Mouse (Mus musculus) thymus, adult 2 months (tissue): ENCODE measurements around the gene Maea.

Experiments used
- CTCF ChIP-seq: fragments of 200-500 bp; IDR thresholded peaks from 2 replicates; pipeline ENCODE4 v1.5.1; 2012; ENCODE audit warnings: mild to moderate bottlenecking, control low read depth, low read length, moderate library complexity, borderline replicate concordance; ENCODE audit not compliant: control insufficient read depth, poor library complexity, insufficient read depth; ENCODE audit errors: extremely low read depth
- POLR2A ChIP-seq: fragments of 200-500 bp; IDR thresholded peaks from 2 replicates; pipeline ENCODE4 v1.6.1; 2012; ENCODE audit warnings: mild to moderate bottlenecking, low read length, control low read depth, moderate library complexity; ENCODE audit not compliant: control insufficient read depth, poor library complexity, insufficient read depth; ENCODE audit errors: extremely low read depth

GRCm38 (mm10) chr5:33358467-33358866 is 23.2 kb downstream of the Maea start:
- no peak for TF ChIP-seq POLR2A
- TF ChIP-seq CTCF = no peak
